Mouse (Mus musculus): ENCODE measurements around the gene Cd44.

DNA sequence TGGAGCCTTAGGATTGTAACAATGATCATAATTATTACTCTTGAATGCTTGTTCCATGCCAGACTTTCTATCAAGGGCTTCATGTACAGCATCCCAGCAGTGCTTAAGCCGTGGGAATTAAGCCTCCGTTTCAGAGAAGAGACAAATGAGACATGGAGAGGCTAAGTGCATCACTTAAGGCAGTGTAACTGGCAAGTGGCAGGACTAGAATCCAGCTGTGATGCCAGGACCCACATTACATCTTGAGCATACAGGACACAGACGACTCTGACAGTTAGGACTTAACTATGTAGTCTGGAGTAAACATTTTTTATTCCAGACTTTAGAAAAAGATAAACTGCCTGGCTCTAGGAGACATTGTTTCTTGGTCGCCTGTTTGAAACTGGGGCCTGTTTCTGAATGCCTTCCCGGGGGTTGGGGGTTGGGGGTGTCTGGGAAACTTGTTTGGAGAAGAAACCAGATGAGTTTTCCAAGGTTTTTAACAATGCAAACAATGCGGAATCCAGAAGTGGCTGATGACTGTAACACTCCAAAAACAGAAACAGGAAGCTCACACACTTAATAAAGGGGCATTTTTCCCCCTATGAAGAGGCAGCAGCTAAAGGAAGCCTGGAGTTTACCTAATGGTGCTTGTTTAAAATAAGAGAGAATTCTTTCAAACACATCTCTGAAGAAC, 18.7 kb downstream of the Cd44 start:
- TF ChIP-seq CTCF (IDR thresholded peaks at IDR 0.05; ENCODE audit: low read depth) (no peak), EP300 (IDR thresholded peaks at IDR 0.05; ENCODE audit: low read depth) (no peak)

All from heart, postnatal 0 days (tissue).